Mouse (Mus musculus): ENCODE measurements around the gene Ptrh1. TPM values are rescaled to one million over a fixed set of nuclear protein-coding genes. Genes with fewer than 3 reads are reported as not detected.
A peak's percentile ranks its signal among the peaks of the same experiment; 100 is the strongest.

Gene Ptrh1
- total RNA-seq (2021): 1 to 10 TPM; 4.0 to 5.2 TPM
- long read RNA-seq, experiment 1: 0 reads
- long read RNA-seq, experiment 2, partial matches to known transcripts: 0 of 5 reads
- long read RNA-seq, experiment 2, other reads (novel, unspliced or antisense): 2 of 5 reads

- DNase-seq (ENCODE audit: low spot score in 2 of 2): peak; percentile 95 to 97
These were observed at the start of gene Ptrh1, which contains the start of gene Ttc16 for GRCm38 (mm10) chr2:32775359-32776074. Ptrh1 (plus strand) TSS chr2:32775786. Ttc16 (minus strand) TSS chr2:32775633.

GRCm38 (mm10) chr2:32727435-32727834 is 48.2 kb upstream of the Ptrh1 start:
- peak; percentile 40 to 85 for DNase-seq (ENCODE audit: low spot score in 2 of 2)

- no peak for DNase-seq (ENCODE audit: low spot score in 2 of 2)
These were observed 47.1 kb upstream of the Ptrh1 start for GRCm38 (mm10) chr2:32728463-32728862.

- no peak for DNase-seq (ENCODE audit: low spot score in 2 of 2)
These were observed 46.0 kb upstream of the Ptrh1 start for GRCm38 (mm10) chr2:32729547-32729946.

- DNase-seq (ENCODE audit: low spot score in 2 of 2): no peak
These were observed 44.7 kb upstream of the Ptrh1 start for GRCm38 (mm10) chr2:32730854-32731253.

GRCm38 (mm10) chr2:32731911-32732310 is 43.7 kb upstream of the Ptrh1 start:
- DNase-seq (ENCODE audit: low spot score in 2 of 2): no peak

GRCm38 (mm10) chr2:32732695-32733094 is 42.9 kb upstream of the Ptrh1 start:
- no peak for DNase-seq (ENCODE audit: low spot score in 2 of 2)

GRCm38 (mm10) chr2:32734480-32734879 is 41.1 kb upstream of the Ptrh1 start:
- DNase-seq (ENCODE audit: low spot score in 2 of 2): no peak

GRCm38 (mm10) chr2:32734933-32735332 is 40.7 kb upstream of the Ptrh1 start:
- DNase-seq (ENCODE audit: low spot score in 2 of 2): no peak

GRCm38 (mm10) chr2:32736306-32736829 is 39.2 kb upstream of the Ptrh1 start:
- DNase-seq (ENCODE audit: low spot score in 2 of 2): no peak

GRCm38 (mm10) chr2:32737008-32737407 is 38.6 kb upstream of the Ptrh1 start:
- DNase-seq (ENCODE audit: low spot score in 2 of 2): no peak

- DNase-seq (ENCODE audit: low spot score in 2 of 2): no peak
These were observed 36.3 kb upstream of the Ptrh1 start for GRCm38 (mm10) chr2:32739311-32739710.

- DNase-seq (ENCODE audit: low spot score in 2 of 2): no peak
These were observed 34.7 kb upstream of the Ptrh1 start, which contains the start of gene 6330409D20Rik for GRCm38 (mm10) chr2:32740916-32741272. 6330409D20Rik (minus strand) TSS chr2:32741016.

- DNase-seq (ENCODE audit: low spot score in 2 of 2): no peak
These were observed 34.1 kb upstream of the Ptrh1 start for GRCm38 (mm10) chr2:32741273-32742172.

GRCm38 (mm10) chr2:32742173-32742531 is 33.4 kb upstream of the Ptrh1 start:
- no peak for DNase-seq (ENCODE audit: low spot score in 2 of 2)

- DNase-seq (ENCODE audit: low spot score in 2 of 2): no peak
These were observed 31.2 kb upstream of the Ptrh1 start for GRCm38 (mm10) chr2:32744272-32744982.

- DNase-seq (ENCODE audit: low spot score in 2 of 2): no peak
These were observed 26.5 kb upstream of the Ptrh1 start for GRCm38 (mm10) chr2:32749082-32749481.

- DNase-seq (ENCODE audit: low spot score in 2 of 2): no peak
These were observed 25.4 kb upstream of the Ptrh1 start for GRCm38 (mm10) chr2:32750199-32750598.

GRCm38 (mm10) chr2:32750887-32751664 is 24.5 kb upstream of the Ptrh1 start:
- peak; percentile 28 to 56 for DNase-seq (ENCODE audit: low spot score in 2 of 2)

- no peak for DNase-seq (ENCODE audit: low spot score in 2 of 2)
These were observed 23.9 kb upstream of the Ptrh1 start for GRCm38 (mm10) chr2:32751665-32752033.
